Mouse (Mus musculus): ENCODE results near the gene Cript. TPM values are rescaled to one million over a fixed set of nuclear protein-coding genes. Genes with fewer than 3 reads are reported as not detected.

Gene Cript
- total RNA-seq (2021) = 10 to 100 TPM; 65.7 to 68.1 TPM

DNA sequence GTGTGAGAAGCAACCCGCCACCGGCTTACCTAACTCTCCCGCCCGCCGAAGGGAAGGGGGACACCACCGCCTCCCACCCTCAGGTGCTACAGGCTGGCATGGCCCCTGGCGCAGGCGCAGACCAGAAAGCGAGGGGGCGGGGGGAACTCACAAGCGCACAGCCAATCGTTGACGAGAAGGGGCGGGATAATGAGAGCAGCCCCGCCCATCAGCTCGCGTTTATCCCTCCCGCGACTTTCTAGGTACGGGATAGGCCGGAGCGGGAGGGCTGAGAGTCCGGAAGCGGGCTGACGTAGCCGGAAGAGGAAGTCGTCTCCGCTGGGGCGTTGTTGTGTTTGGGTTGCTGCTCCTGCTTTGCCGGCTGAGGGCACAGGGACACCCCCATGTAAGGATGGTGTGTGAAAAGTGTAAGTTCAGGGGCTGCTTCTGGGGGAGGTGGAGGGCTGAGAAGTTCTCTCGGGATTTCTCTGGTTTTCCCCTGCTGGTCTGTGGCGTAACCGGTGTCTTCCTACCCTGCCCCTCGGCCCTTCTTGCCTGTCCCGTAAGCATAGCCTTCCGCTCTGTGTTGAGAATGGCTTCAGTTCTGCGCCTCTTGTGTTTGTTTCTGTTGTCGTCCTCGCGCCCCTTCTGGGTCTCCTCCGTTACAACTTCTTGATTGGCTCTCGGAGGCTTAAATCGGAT lies at the start of gene Cript, which contains the start of gene Pigf:
Gene Cript, plus strand, starts transcription at position 282 of the 681 bp plus-strand sequence.
Gene Pigf, minus strand, starts transcription at position 138 of the 681 bp plus-strand sequence.
- intact Hi-C loops (cut with DNase I) = no loop called here
- DNase-seq = peak; percentile 99

DNA sequence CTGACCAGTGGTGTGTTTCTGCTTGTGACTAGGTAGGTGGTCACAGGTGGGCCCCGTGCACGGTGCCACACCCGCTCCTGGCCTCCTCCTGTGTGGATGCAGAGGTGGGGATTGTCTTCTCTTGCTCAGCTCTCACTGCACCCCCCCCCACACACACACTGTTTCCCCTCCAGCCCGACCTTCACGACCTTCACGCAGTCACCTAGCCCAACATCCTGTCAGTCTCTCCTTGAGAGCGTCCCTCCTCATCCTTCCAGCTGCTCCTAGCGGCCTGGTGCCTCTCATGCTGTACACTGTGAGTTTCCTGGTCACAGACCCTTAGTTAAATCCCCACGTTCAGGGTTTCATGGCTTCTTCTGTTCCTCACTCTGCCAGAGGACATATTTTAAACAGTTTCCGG lies 49.0 kb upstream of the Cript start:
- intact Hi-C loops (cut with DNase I) = no loop called here
- no peak for DNase-seq

DNA sequence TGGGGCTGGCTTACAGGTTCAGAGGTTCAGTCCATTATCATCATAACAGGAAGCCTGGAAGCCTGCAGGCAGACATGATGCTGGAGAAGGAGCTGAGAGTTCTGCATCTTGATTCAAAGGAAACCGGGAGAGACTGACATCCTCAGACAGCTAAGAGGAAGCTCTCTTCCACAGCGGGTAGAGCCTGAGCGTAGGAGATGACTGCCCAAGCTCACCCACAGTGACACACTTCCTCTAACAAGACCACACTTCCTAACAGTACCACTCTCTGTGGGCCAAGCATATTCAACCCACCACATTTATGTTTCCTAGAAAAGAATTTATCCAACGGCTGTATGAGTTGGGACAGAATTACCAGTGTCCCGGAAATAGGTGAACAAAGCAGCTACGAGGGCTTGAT lies 46.9 kb upstream of the Cript start:
- intact Hi-C loops (cut with DNase I) = no loop called here
- DNase-seq = no peak

DNA sequence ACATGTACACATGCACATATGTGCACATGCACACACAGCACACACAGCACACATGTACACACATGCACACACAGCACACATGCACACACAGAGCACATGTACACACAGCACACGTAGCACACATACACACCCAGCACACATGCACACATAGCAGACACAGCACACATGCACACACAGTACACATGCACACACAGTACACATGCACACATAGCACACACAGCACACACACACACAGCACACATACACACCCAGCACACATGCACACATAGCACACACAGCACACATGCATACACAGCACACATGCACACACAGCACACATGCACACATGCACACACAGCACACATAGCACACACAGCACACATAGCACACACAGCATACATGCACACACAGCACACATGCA lies 44.1 kb upstream of the Cript start:
- intact Hi-C loops (cut with DNase I) = no loop called here
- no peak for DNase-seq

DNA sequence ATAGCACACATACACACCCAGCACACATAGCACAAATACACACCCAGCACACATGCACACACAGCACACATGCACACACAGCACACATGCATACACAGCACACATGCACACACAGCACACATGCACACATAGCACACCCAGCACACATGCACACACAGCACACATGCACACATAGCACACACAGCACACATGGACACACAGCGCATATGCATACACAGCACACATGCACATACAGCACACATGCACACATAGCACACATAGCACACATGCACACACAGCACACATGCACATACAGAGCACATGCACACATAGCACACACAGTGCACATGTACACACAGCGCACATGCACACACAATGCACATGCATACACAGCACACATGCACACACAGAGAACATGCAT lies 43.6 kb upstream of the Cript start:
- intact Hi-C loops (cut with DNase I) = no loop called here
- no peak for DNase-seq

DNA sequence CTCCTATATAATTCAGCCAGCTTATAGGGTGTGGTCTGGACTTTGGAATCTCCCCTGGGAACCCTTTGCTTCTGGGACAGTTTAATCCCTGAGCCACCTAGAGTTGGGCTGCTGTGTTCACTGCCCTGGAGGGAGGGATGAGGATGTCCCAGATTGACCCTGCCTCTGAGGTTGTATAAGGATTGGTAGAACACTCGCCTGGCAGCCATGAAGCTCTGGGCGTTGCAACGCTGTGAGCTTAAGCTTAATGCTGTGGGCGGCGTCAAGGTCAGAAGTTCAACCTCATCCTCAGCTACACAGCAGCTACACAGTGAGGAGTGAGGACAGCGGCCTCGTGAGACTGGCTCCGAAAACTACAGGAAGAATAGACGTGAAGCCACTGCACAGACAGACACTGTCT lies 42.9 kb upstream of the Cript start:
- DNase-seq = no peak
- intact Hi-C loops (cut with DNase I) = no loop called here

DNA sequence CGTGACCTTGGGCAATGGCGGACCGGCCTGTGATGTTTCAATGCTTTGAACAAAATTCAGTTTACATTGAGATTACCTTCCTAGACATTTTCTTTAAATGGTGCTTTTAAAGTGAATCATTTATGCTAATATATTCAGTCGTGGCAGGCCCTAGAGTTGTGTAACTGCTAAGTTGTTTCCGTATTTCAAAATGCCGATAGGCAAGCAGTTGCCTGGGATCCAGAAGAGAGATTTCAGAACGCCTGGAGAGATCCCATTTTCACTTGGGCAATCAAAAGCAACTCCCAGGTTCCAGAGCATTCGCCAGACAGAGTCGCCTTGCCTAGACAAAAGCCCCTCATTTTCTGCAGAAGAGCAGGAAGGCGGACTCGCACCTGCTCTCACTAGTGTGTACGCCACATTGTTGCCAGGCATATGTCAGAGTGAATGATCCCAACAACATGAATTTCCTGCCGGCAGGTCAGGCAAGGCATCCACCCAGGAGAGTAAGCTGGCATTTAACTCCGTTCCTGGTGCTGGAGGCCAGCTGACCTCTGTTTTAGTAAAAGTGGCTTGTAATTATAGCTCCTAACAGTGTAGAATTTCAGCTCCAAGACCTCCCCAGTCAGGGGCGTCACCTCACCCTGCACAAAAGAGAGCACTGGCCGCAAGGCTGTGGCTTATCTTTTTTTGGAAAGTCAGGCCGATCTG lies 38.8 kb upstream of the Cript start:
- DNase-seq = peak; percentile 20
- intact Hi-C loops (cut with DNase I) = no loop called here

DNA sequence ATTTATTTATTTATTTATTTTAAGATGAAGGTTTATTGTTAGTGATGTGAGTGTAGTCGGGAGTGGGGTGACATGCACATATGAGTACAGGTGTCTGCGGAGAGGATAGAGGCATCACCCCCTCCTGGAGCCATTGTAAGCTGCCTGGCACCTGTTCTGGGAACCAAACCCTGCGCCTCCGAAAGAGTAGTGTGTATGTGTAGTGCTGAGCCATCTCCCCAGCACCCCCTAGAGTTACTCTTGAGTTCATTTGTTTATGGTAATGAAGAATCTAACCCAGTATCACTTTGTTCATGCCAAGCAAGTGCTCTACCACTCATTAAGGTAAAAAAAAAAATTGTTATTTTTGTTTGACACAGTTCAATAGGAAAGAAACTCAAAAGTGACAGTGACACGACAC lies 37.2 kb upstream of the Cript start:
- intact Hi-C loops (cut with DNase I) = no loop called here

DNA sequence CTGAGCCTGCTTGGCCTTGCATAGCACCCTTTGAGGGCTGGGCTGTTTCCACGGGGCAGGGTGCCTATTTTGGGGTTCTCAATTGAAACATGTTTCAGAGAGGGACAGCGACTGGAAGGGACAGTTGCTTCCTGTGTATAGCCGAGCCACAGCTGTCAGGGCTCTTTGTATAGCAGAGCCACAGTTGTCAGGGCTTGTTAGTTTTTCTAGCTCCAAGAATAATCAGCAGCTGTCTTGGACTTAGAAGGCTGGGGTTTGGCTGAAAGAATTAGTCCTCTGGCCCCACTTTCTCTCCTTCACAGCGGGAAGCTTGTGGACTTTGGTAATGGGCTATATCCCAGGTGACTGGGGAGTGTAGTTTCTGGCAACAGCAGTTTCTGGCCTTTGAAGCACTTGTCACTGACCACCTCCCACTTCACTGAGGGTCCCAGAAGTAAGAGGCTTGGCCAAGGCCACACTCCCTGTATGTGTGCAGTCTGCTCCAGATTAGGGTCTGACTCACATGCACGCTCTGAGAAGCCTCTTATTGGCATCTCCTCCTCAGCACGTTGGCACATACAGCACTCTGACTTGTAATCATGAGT lies 36.7 kb upstream of the Cript start:
- intact Hi-C loops (cut with DNase I) = no loop called here
- peak; percentile 51 for DNase-seq

More for the DNA sequence above, 37.2 kb upstream of the Cript start:
- no peak for DNase-seq

DNA sequence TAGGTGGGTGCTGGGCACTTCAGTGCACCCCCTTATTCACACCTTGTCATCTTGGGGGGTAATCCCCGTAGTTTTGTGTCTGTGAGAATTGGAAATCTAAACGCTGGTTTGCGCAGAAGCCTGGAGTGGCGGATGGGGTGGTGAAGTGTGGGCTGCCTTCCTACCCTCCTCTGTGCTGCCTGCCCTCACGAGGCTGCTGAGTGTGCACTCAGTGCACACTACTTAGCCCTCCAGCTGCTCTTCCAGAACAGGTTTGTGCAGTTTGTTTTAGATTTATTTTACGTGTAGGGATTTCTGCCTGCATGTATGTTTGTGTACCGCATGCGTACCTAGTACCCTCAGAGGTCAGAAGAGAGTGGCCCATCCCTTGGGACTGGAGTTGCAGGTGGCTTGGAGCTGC lies 34.0 kb upstream of the Cript start:
- no peak for DNase-seq
- intact Hi-C loops (cut with DNase I) = no loop called here

DNA sequence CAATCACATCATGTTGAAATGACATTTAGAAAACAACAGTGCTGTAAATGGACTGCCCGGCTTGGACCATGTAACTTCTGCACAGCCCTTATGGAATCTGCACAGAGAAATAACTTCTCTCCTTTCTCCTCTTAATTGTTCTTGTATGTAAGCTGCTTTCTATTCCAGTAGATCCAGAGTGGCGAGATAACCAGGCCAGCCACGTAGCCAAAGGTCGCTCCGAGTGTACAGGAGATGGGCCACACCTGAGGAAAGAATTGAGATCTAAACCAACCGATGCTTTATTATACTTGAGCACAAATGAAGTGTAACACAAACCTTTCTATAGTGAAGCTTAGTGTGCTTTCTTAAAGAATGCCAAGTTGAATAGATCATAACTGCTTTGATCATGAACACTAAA lies 28.0 kb upstream of the Cript start:
- no peak for DNase-seq

DNA sequence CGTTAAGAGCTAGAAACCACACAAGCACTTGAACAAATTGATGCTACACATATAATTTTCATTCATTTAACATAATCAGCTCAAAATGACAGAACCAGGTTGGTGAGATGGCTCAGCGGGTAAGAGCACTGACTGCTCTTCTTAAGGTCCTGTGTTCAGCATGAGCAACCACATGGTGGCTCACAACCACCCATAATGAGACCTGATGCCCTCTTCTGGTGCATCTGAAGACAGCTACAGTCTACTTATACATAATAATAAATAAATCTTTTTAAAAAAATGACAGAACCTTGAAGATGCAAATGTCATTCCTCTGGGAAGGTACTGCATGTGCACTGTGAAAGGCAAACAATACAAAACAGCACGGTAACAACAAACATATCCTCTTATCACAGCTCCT lies 16.4 kb upstream of the Cript start:
- intact Hi-C loops (cut with DNase I) = no loop called here

More for the DNA sequence above, 28.0 kb upstream of the Cript start:
- intact Hi-C loops (cut with DNase I) = no loop called here

DNA sequence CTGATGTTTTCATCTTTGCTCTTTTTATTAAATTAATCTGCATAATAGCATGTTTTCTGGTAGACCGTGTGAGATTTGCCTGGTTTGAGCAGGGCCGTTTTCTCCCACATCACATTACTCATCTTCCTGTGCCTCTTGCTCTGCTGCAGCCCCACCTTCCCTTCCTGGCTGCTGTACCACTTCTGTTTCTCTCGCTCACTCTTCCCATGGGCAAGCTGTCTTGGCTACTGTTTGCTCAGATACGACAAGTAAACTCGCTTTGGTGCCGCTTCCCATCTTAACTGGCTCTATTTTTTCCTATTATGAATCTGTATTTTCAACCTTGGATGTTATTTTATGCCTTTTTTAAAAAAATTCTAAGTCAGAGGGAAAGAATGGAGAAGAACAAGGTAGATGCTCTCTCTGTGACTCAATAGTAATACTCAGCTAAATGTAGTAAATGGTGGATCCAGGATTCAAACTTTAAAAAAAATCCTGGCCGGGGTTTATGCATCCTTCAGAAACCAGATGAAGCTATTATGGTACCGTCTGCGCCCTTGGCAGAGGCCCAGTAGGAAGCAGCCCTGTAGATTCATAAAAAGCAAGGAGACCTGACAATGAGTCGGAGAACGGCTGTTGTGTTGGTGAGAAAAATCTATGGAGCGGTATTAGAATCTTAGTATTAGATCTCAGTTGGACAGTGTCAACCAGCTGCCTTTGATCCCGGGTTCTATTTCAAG lies 13.9 kb upstream of the Cript start:
- DNase-seq = peak; percentile 88
- intact Hi-C loops (cut with DNase I) = no loop called here

More for the DNA sequence above, 16.4 kb upstream of the Cript start:
- no peak for DNase-seq

DNA sequence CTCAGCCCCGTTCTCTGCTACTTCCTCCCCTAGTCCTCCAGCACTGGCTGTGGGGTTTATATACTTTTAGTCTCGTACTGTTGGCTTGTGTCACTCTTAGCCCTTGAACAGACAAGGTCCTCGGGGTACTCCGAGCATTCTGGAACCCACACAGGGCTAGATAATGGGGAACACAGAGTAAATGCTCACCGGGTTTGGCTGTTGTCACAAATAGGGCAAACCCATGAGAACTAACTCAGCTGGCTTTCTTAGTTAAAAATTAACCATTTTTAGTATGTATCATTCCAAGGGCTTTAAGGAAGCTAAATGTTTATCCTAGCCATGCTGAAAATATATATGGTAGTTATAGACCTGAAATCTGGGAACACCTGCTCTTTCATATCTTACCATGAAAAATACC lies 5.7 kb upstream of the Cript start:
- intact Hi-C loops (cut with DNase I) = no loop called here
- DNase-seq = no peak

DNA sequence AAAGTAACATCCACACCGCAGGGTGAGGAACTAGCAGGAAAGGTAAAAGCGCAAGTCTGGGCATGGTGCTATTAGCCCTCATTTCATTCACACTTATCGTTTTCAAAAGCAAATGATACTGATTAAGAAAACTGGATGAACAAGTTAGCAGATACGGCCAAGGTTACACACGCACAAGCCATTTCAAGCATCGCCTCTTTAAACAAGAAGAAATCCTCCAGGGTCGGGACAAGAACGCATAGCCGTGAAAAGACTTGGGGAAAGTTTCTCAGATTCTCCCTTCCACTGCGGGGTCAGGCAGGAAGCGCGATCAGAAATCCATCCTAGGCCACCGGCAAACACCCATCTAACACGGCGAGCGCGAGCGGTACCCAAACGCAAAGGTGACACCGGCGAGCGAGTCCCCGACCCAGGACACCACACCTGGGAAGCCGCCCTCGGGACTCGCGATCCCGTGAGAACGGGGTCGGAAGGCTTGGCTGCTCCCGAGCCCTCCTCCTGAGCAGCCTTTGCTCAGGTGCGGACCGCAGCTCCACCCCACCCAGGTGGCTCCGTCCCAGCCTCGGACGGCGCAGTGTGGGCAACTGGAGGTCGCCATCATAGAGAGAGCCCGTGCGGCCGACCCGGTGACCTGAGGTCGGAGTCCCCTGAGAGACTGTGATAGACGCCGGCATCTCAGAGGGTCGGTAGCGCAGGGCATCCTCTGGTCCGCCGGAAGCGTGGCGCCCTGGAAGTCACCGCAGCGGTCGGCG lies 683 bp upstream of the Cript start:
- DNase-seq = no peak
- intact Hi-C loops (cut with DNase I) = no loop called here

DNA sequence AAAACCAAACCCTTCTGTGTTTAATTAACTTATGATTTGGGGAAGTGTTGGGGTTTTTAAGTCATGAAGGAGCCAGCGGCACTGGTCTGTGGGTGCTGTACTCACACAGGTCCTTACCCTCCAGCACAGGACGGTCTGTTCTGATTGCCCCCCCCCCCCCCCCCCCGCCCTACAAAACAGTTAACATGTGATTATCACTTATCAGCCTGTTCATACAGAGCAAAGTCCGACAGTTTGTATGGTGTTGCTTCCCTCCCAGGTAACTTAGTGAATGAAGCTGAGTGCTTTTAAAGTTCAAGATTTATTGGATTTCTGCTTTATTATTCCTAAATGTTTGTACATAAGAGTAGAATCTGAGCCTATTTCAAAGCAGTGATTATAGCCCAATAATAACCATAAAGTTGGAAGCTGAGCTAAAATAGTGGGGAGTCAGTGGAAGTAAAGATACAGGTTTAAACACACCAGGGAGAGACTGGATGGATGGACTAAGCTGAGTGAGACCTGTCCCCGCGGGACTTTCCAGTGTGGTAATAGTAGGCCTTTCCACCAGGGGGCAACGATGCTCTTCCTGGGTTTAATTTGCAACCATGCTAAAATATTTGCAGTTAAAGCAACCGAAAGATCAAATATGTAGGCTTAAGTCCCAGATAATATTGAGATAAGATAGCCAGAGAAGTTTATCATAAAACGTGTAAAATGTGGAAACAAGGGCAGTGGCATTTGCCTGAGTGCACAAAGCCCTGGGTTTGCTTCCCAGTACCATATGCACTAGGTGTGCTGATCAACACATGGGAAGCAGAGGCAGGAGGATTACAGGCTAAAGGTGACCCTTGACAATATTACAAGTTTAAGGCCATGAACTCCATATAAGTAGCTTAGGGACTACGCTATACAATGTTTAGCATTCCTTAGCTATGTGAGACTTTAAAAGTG lies 11.1 kb downstream of the Cript start:
- peak; percentile 19 for DNase-seq
- intact Hi-C loops (cut with DNase I) = loop anchor here (5.0 kb wide), 1 partner anchor 211 kb away; no protein-coding TSS in a partner anchor

DNA sequence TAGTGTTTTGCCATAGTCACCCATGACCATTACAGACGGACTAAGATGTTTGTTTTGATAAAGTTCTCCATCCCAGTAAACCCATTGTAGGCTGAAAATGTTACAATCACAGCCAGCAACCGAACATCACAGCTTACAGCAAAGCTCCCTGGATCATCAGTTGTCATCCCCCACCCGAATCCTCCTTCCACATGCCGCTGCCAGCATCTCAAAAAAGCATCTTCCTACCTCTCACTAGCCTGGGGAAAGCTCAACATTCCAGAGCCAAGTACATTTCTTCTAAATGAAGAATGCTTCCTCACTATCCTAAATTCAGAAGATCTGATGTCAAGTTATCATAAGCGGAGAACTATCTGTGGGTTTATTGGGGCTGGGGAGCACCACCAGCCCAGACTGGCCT lies 13.1 kb downstream of the Cript start:
- intact Hi-C loops (cut with DNase I) = loop anchor here (5.0 kb wide), 1 partner anchor 209 kb away; no protein-coding TSS in a partner anchor
- DNase-seq = no peak

DNA sequence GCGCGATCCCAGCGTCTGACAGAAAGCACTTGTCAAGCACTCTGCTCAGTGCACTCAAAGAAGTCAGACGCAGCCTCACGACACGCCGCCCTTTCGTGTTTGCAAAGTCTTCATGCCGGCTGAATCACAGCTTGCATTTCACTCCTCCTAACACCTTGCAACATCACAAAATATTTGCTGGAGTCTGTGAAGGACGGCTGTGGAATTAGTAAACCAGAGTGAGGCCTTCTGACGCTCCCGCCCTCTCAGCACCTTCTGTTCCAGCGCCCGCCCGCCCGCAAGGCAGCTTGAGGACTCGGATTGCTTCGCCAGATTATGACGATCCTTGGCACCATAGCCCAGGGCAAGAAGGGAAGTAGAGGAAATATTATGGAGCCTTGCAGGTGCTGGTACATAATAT lies 16.4 kb downstream of the Cript start:
- no peak for DNase-seq
- intact Hi-C loops (cut with DNase I) = loop anchor here (5.0 to 10.0 kb wide), 2 partner anchors 77 to 124 kb away; partner anchors contain the start of genes Rhoq and Tmem247

DNA sequence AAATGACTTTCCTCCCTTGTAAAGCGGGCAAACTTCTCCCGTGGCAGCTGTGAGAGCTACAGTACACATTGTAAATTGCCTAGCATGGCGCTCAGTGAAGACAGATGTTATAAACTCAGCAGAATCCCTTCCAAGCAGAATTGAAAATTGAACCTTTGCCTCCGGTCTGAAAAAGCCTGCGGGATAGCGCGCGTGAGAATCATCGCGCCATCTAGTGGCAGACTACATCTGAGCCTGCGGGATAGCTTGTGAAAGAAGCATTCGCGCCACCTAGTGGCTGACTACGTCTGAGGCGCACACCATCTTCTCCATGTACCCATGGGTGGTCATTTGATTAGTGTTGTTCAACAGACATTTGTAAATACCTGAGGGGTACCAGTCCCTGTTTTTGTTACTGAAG lies 19.0 kb downstream of the Cript start:
- intact Hi-C loops (cut with DNase I) = loop anchor here (5.0 to 10.0 kb wide), 2 partner anchors 80 to 127 kb away; partner anchors contain the start of genes Rhoq and Tmem247
- peak; percentile 96 for DNase-seq

Data from left cerebral cortex, postnatal 4 days (tissue).